Mouse (Mus musculus) liver (tissue): ENCODE measurements around the gene Gm2431.
"Not testable (repeated sequence)": the region's sequence is repeated elsewhere in the genome, so short reads cannot be mapped to it uniquely, and the experiment has no call there.

Source experiments
- DNase-seq: peaks from one replicate; pipeline ENCODE4 v3.0.0-alpha.2; 2020; ENCODE audit warnings: mixed read lengths

Gm2431 gene

DNA sequence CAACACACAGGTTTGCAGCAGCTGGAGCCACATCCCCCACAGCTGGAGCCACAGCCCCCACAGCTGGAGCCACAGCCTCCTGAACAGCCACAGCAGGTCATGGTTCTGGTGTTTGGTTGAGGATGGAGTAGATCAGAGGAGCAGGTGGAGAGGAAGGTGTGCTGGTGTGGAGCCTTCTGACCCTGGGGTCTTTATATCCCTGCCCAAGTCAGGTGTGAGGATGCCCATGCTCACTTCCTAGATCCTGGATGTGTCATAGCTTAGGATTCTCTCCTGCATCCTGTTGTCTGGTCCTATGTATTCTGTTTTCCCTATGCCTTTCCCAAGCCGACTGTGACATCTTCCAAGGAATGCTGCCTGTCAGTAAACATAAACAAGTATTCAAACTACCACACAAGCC lies at the start of gene Gm2431:
Gene Gm2431 (minus strand): TSS at position 101 of the 400 bp plus-strand sequence.
- DNase-seq, result not testable (repeated sequence)

- not testable (repeated sequence) for DNase-seq
These were observed 45.8 kb upstream of the Gm2431 start for GRCm38 (mm10) chr7:142303929-142304328.

DNA sequence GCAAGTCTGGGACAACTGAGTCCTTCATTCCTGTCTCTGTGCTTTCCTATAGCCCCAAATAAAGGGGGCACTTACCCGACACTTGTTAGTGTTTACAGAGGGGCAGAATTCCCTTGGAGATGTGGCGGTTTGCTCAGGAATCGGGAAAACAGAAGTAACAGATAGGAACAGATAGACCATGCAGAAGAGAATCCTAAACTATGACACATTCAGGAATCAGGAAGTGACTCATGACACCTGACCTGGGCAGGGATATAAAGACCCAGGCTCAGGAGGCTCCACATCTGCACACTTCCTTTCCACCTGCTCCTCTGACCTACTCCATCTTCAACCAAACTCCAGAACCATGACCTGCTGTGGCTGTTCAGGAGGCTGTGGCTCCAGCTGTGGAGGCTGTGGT lies 45.1 kb upstream of the Gm2431 start, which contains the start of gene Krtap5-4:
Gene Krtap5-4 (plus strand): TSS at position 301 of the 400 bp plus-strand sequence.
- no peak for DNase-seq

GRCm38 (mm10) chr7:142297018-142297417 lies 38.9 kb upstream of the Gm2431 start, which contains the start of gene Krtap5-1:
Gene Krtap5-1 (minus strand): TSS chr7:142297118.
- not testable (repeated sequence) for DNase-seq

- not testable (repeated sequence) for DNase-seq
These were observed 38.0 kb upstream of the Gm2431 start for GRCm38 (mm10) chr7:142296108-142296507.

DNA sequence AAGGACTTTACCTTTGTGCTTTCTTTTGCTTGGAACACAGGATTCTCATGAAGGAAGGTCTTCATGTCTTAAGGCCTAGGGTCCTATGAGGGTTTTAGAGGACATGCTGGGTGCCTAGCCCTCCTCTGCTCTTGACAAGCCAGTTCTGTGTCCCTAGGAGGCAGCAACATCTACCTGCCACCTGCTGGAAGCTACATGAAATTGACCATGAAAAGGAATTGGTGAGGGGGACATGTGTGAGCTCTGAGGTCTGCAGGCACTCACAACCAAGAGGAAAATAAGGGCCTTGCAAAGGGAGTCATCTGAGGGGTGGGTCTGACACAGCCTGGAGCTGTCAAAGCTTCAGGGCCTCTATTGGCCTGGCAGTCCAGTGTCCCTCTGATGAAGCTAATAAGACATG lies 37.3 kb upstream of the Gm2431 start:
- DNase-seq, result no peak

DNA sequence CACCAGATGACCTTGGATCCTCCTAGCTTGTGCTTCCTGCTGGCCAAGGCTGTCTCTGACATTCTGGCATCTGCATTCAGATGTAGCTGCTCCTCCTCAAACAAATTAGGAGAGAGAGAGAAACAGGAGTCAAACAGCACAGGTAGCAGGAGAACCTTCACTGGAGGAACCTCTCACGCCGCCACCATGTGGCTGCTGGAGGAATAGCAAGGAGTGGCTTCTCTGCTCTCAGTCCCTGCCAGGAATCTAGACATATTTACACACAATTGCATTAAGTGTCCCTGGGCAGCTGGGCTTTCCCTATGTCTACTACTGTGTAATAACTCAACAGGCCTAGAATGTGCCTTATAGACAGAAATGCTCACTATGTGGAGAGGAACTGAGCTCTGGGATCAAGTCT lies 35.7 kb upstream of the Gm2431 start:
- peak; percentile 42 for DNase-seq

GRCm38 (mm10) chr7:142285910-142286612 lies 27.9 kb upstream of the Gm2431 start:
- DNase-seq, result peak; percentile 5

DNA sequence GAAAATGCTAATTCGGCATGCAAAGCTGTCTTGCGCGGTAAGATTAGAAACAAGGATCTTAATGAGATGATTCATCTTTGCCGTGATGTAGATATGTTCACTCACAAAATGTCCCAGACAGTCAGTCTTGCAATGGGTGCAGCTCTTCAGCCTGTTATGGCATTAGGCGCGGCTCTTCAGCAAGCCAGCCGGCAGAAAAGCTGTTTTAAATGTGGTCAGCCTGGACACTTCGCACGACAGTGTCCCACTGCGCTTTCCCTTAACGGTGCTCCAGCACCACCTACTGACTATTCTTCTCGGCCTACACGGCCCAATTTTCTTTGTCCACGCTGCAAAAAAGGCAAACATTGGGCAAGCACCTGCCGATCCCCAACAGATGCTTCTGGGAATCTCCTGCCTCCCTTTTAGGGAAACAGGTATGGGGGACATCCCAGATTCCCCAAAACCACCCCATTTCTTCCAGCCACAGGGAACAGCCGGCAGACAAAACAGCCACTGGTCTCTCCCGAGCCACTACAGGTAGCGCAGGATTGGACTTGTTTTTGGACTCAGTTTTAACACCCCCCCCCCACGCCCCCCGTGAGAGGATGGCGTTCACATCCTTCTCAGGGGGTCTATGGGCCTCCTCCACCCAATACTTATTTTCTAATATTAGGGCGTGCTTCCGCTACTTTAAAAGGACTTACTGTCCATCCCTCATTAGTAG lies 27.1 kb upstream of the Gm2431 start:
- DNase-seq, result peak; percentile 5

DNA sequence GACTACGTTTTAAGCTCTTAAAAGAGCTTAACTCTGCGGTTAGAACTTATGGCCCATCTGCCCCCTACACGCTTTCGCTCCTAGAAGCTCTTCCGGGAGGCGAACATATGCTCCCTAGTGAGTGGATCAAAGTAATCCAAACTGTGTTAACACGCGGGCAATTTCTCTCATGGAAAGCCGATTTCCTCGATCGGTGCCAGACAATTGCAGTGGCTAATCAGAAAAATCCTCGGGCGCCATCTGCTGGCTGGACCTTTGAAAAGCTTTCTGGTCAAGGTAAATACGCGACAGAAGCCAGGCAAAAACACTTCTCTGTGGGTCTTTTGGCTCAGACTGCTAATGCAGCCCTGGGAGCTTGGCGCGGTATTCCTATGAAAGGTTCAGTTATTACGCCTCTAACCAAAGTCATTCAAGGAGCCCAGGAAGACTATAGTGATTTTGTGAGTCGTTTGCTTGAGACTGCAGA lies 26.5 kb upstream of the Gm2431 start:
- peak; percentile 87 for DNase-seq

DNA sequence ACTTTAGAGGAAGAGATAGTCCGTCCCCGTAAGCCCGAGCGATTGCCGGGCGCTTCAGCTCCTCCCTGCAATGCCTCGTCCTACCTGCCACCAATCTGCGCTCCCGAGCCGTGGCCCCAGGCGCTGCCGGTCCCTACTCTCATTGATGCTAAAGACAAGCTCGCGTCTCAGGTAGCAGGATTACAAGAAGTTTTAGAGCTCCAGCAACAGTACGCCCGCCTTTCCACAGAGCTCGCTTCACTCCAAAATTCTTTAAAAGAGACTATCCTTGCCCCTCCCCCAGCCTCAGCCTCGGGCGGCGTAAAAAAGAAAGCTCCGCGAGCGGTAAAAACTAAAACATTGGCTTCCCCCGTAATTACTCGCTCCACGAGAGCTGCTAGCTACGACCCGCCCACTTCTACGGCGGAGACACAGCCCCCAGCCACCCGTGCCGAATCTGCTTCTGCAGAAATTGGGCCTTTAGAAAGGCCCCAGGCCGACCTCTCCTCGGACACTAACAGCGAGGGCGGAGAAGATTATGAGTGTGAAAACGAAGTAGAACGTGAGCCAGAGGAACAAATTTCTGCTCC lies 26.0 kb upstream of the Gm2431 start:
- peak; percentile 46 for DNase-seq

DNA sequence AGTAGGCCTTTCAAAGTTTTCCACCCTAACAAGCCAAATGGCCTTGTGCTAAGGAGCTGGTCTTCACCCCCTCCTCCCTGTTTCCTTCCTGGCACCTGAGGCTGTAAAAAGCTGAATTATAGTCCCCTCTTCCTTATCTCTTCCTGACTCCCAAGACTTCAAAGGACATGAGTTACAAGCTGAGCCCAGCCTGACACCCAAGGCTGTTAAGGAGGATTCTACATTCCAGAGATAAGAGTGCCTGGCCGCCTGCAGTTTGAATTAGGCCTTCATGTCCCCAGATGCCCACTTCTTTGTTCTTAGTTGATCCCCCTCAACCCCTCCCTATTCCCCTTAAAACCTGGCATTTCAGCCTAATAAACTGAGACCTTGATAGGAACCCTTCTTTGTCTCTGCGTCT lies 24.7 kb upstream of the Gm2431 start:
- DNase-seq, result not testable (repeated sequence)

- DNase-seq, result not testable (repeated sequence)
These were observed 21.1 kb upstream of the Gm2431 start for GRCm38 (mm10) chr7:142279291-142279690.

DNA sequence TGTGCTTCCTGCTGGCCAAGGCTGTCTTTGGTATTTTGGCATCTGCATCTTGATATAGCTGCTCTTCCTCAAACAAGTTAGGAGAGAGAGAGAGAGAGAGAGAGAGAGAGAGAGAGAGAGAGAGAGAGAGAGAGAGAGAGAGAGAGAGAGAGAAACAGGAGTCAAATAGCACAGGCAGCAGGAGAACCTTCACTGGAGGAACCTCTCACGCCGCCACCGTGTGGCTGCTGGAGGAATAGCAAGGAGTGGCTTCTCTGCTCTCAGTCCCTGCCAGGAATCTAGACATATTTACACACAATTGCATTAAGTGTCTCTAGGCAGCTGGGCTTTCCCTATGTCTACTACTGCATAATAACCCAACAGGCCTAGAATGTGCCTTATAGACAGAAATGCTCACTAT lies 20.0 kb upstream of the Gm2431 start:
- DNase-seq, result peak; percentile 51

DNA sequence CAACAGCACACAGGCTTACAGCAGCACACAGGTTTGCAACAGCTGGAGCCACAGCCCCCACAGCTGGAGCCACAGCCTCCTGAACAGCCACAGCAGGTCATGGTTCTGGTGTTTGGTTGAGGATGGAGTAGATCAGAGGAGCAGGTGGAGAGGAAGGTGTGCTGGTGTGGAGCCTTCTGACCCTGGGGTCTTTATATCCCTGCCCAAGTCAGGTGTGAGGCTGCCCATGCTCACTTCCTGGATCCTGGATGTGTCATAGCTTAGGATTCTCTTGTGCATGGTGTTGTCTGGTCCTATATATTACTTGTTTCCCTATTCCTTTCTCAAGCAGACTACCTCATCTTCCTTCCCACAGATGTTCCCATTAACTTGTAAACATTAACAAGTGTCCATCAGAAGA lies 16.1 kb upstream of the Gm2431 start, which contains the start of gene Gm4559:
Gene Gm4559 (minus strand): TSS at position 101 of the 400 bp plus-strand sequence.
- not testable (repeated sequence) for DNase-seq

- no peak for DNase-seq
These were observed 2.6 kb downstream of the Gm2431 start for GRCm38 (mm10) chr7:142255517-142255916.

DNA sequence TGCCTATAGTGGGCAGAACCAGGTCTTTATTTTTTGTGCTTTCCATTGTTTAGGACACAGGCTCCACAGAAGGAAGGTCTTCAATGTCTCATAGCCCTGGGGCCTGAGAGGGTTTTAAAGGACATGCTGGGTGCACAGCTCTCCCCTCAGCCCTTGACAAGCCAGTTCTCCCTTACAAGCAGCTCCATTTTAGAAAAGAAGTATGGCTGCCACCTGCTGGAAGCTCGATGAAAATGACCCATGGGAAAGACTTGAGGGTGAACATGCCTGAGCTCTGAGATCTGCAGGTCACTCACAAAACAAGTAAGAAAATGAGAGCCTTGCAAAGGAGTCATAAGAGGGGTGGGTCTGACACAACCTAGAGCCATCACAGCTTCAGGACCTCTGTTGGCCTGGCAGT lies 8.3 kb downstream of the Gm2431 start:
- peak; percentile 5 for DNase-seq

DNA sequence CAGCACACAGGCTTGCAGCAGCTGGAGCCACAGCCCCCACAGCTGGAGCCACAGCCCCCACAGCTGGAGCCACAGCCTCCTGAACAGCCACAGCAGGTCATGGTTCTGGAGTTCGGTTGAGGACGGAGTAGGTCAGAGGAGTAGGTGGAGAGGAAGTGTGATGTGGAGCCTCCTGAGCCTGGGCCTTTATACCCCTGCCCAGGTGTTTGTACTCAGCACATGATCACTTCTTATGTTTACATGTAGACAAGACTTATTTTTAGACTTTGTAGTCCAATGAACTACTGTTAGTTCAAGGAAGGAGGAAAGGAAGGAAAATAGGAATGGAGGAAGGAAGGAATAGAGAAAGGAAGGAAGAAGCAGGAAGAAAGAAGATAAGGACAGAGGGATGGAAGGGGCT lies 17.2 kb downstream of the Gm2431 start, which contains the start of gene Gm40460:
Gene Gm40460 (minus strand): TSS at position 101 of the 400 bp plus-strand sequence.
- no peak for DNase-seq

GRCm38 (mm10) chr7:142231540-142231939 lies 26.6 kb downstream of the Gm2431 start:
- DNase-seq, result no peak

DNA sequence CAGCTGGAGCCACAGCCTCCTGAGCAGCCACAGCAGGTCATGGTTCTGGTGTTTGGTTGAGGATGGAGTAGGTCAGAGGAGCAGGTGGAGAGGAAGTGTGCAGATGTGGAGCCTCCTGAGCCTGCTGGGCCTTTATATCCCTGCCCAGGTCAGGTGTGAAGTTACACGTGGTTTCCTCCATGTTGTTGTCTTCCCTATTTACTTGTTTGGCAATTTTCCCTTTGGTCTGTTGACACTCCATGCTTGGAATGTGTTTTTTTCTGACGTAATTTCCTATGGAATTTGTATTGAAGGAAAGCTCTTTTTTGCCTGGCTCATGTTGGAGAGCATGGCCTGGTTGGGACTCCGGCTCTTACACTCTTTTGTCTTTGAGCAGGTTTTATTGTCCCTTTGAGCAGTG lies 28.3 kb downstream of the Gm2431 start, which contains the start of gene Krtap5-5:
Gene Krtap5-5 (minus strand): TSS at position 101 of the 400 bp plus-strand sequence.
- DNase-seq, result not testable (repeated sequence)

DNA sequence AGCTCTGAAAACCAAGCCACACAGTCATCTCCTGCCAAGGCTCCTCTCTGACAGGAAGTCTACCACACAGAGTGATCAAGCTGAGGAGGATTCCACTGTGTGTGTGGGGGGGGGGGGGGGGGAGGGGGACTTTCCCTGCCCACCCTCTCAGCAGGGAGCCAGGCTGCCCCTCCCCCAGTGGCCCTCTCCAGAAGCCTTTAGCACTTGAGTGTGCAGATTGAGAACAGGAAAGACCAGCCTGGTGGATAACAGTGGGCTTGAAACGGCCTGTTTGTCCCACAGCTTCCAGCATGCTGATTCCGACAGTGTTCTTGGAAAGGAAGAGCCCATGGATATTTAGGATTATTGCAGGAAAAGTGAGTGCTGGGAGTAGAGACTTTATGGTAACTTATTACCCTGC lies 33.6 kb downstream of the Gm2431 start:
- peak; percentile 4 for DNase-seq

DNA sequence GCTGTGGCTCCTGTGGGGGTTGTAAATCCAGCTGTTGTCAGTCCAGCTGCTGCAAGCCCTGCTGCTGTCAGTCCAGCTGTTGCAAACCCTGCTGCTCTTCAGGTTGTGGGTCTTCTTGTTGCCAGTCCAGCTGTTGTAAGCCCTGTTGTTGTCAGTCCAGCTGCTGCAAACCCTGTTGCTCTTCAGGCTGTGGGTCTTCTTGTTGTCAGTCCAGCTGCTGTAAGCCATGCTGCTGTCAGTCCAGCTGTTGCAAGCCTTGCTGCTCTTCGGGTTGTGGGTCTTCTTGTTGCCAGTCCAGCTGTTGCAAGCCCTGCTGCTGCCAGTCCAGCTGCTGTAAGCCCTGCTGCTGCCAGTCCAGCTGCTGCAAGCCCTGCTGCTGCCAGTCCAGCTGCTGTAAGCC lies 46.0 kb downstream of the Gm2431 start:
- not testable (repeated sequence) for DNase-seq

DNA sequence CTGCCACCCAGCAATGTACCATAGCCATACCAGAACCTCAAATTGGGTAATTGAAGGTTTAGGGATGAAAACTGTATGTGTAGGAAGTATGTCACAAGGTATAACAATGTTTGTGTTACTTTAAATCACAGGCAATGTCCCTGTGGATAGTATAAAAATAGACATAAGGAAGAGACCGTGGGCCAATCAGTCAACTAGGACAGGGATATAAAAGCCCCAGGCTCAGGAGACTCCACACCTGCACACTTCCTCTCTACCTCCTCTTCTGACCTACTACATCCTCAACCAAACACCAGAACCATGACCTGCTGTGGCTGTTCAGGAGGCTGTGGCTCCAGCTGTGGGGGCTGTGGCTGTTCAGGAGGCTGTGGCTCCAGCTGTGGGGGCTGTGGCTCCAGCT lies 46.6 kb downstream of the Gm2431 start, which contains the start of gene Gm7579:
Gene Gm7579 (plus strand): TSS at position 301 of the 400 bp plus-strand sequence.
- no peak for DNase-seq
